Mouse (Mus musculus): Measurements from ENCODE around the gene Ppdpf.

Gene Ppdpf

DNA sequence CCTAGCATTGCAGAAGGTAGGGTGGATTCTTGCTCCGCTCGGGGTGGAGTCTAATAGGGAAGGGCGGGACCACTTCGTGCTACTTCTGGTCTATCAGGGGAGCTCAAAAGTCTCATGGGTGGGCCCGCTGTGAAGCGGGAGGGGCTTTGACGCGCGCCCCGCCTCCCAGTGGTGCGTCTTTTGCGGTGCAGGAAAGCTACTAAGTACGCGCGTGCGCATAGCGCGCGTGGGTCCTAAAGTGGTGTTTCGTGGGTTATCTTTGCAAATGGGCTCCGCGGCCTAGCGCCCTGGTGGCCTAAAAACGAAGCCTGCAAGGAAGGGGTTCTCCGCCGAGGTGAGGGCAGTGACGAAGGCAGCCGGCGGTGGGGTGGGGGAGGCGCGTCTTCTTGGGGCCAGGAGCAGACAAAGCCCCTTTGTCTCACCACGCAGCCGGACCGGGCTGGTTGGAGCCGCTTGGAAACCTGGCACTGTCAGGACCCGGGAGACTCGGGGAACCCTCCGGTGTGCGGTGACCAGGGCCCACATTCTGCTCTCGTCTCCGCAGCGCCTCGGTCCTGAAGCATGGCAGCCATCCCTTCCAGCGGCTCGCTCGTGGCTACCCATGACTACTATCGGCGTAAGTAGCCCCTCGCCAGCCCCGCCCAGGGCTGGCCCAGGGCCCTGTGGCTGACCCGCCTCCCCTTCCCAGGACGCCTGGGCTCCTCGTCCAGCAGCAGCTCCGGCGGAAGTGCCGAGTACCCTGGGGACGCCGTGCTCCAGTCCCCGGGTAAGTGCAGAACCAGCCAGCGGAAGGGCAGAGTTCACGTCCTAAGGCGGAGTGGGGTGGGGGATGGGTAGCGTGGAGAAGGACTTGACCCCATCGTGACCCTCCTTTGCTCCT lies at the start of gene Ppdpf:
TSS of gene Ppdpf (plus strand) at position 127 of the 880 bp plus-strand sequence.
- DNase-seq (ENCODE audit: low spot score): peak; percentile 98

DNA sequence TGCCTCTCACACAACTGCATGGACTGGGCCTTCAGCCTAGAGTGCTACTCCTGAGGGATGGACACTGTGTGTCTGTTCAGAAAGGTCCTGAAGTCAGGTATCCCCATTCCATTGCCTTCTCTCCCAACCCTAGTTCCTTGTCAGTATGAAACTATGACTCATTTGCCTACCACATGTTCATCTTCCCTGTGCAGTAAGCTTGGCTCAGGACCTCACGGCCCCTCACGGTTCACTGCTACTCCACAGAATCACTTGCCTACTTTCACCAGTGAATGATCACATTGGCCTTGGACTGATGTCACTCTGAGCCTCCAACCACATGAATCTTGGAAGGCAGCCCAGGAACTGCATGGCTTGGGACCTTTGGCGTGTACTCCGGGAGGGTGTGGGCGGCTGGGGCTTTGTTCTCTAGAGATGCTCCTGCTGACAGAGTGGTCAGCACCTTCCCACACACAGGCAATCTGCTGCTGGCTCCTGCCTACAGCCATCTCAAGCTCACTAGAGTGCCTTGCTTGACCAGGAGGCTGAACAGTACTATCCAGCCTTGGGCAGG lies 47.3 kb upstream of the Ppdpf start:
- DNase-seq (ENCODE audit: low spot score): no peak

DNA sequence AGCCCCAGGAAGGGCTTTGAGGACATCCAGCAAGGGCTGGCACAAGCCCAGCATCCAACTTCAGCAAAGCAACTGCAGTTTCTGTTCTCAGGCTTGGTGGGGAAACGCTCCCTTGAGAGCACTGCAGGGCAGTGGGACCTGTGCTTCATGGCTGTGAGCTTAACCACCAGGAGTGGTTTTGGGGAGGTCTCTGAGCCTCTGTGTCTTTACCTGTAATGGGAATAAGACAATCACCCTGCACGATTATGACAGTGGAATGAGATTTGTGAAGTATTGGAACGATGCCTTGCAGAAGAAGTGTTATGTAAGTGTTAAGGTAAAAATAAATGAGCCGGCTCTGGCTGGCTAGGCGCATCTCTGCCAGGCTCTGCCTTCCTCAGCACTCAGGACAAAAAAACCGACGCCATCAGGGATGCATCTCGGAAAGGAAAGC lies 44.3 kb upstream of the Ppdpf start:
- no peak for DNase-seq (ENCODE audit: low spot score)

DNA sequence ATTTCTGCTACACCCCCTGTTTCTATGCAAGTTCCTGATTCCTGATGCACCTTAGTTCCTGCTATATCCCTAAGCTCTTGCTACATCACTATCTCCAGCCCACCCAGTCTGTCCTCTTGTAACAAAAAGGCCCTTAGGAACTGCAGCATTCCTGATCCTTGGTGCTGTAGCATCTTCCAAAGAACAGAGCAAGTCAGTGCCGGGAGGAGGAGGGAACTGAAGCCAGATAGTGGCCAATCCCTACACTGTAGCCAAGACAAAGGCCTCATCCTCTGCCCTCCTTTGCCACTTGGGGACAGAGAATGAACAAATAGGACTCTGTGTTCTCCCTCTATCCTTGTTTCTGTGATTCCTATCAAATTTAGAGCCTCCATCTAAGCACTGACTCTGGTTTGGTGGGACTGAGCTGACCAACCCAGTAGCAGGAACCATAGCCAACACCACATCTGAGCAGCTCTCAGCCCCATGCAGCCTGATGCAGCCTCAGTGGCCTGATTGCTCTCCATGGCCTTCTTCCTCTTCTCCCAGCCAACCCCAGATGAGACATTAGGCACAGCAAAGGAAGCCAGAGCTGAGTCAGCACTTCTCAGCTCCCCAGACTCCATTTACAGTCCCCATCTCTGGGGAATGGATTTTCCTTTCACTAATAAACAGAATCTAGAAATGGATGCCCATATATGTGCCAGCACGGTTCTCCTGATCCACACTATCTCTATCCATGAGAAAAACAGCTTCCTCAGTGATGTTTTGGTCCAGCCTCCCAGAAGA lies 43.4 kb upstream of the Ppdpf start:
- no peak for DNase-seq (ENCODE audit: low spot score)

DNA sequence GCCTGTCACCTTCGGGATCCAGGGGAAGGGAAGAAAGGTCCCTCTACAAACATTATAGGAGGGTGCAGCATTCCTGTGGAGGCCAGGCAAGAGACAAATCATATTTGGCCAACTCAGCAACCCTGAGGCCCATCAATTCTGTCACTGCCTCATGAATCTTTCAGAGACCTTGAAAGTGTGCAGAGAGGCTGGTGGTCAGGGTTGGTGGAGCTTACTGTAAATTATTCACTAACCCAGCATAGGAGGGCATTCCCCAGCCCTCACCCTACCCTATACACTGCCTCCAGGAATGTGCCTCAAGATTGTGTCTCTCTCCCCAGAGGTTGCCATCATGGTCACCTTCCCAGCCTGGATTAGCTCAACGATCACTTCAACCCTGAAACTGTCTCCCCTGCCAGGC lies 42.4 kb upstream of the Ppdpf start:
- DNase-seq (ENCODE audit: low spot score): no peak

DNA sequence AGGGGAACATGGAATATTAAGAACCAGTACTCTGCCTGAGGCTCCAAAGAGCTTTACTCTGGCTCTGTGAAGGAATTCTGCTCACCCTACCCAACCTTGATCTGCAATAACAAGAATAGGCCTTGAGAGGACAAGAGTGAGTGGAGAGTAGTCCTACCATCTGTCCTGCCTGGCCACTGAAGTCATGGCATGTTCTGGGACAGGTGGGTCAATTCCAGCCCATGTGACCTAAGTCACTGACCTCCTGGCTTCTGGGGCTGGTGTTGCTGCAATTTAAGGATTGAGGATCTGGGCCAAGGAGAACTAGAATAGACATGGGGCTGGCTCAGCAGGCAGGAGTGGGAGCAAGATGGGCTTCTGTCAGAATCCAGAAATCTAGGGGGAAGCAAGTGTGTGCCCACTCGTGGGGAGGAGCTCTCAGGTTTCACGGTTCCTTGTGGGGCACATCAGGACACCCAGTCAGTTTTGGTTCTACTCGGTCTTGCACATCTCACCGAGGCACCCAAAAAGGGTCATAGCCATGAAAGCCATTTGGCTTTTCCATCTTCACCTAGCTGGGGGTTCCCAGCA lies 40.0 kb upstream of the Ppdpf start:
- DNase-seq (ENCODE audit: low spot score): no peak

DNA sequence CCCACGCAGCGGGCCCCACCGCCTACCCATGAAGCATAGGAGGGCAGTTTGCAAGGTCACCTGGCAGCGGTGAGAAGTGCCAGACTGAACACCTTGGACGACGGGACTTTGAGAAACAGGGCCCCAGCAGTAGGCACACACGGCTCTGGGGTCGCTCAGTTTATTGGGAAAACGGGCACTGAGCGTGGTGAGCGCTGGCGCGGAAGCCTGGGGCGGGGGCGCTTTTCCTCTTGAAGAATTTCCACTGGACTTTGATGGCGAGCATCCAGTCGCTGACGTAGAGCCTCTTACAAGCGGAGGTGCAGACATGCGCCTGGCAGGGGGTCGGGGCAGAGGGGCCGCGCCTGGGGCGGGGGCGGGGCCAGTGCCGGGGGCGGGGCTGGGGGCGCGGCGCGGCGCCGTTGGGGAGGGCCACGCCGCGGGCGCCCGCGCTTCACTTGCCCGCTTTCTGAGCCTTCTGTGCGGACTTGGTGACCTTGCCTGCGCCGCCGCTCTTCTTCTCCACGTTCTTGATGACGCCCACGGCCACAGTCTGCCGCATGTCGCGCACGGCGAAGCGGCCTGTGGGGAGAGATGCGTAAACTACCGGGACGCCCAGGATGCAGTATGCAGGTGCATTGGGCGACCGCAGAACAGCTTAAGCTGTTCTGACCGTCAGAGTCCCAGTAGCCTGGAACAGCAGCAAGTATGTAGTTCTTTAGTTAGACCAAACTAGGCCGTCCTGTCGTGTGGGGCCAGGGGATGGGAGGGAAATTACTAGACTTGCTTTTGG lies 39.3 kb upstream of the Ppdpf start:
- DNase-seq (ENCODE audit: low spot score): peak; percentile 14

DNA sequence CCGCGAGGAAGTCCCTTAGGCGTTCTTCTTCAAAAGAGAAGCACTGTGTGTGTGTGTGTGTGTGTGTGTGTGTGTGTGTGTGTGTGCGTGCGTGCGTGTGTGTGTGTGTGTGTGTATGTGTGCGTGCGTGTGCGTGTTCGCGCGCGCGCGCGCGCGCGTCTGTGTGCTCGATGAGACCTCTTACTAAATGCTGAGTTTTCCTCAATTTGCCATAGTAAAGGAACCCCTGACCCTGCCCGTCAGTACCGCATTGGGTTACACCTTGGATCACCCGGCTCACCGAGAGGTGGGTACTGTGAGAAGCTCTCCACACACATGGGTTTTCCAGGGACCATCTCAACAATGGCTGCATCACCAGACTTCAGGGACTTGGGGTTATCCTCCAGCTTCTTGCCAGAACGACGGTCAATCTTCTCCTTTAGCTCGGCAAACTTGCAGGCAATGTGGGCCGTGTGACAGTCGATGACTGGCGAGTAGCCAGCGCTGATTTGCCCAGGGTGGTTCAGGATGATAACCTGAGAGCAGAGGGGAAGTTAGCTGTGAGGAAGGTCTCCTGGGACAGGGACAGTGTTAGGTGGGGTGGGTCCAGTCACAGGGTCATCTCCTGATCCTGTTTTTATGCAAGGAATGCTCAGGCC lies 38.6 kb upstream of the Ppdpf start:
- no peak for DNase-seq (ENCODE audit: low spot score)

DNA sequence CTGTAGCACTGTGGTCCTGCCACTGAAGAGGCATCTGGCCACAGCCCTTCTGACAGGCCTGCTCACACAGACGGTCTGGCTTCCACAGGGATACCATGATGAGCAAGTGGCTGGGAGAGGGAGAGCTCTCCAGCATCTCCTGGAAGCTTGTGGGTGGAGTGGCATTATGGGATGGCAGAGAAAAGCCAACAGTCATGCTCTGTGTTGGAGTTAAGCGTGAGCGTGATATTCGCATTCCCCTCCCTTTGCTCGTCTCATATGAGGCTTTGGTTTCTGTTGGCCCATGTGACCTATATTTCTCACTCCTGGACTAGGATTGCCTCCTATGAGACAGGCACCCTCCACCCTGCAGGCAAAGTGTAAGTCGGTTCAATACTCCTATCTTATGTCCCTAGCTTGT lies 36.8 kb upstream of the Ppdpf start:
- DNase-seq (ENCODE audit: low spot score): no peak

DNA sequence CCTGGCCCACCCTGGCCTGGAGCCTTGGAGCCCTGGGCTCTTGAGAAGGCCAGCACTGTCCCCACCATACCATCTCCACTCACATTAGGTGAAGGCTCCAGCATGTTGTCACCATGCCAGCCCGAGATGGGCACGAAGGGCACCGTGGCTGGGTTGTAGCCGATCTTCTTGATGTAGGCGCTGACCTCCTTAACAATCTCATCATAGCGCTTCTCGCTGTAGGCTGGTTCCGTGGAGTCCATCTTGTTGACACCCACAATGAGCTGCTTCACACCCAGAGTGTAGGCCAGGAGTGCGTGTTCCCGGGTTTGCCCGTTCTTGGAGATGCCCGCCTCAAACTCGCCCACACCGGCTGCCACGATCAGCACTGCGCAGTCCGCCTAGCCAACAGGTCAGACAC lies 34.3 kb upstream of the Ppdpf start:
- no peak for DNase-seq (ENCODE audit: low spot score)

DNA sequence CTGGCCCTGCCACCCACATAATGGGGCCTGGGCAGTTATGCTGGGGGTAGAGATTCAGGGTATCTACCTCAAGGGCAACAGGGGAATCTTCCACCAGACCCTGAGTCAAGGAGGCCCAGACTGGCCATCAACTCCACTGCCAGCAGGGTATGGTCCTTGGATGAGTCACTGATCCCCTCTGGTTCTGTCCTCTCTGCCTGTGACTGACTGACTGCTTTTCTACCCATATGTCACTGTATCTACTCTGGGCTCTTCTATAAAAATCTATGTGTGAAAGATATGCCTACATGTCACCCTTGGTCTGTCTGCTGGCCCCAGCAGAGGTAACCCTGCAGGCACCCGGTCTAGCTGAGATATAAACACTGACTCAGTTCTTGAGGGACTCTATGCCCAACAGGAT lies 33.9 kb upstream of the Ppdpf start:
- DNase-seq (ENCODE audit: low spot score): no peak

DNA sequence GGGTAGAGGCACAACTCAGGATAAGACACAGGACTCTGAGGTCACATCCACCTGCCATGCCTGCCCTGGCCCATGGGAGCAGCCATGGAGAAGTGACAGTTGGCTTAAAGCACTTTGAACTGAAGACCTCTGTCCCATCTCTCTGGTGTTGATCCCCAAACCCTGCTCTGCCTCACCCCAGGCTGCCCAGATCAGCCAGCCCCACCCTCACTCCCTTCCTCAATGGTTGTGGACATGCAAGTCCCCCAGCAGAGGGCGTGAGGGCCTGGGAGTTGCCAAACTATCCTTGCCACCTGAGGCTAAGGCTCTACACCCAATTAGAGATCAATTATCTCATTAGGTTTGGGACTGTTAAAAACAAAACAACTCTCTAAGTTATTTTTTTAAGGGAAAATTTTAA lies 33.2 kb upstream of the Ppdpf start:
- peak; percentile 15 for DNase-seq (ENCODE audit: low spot score)

DNA sequence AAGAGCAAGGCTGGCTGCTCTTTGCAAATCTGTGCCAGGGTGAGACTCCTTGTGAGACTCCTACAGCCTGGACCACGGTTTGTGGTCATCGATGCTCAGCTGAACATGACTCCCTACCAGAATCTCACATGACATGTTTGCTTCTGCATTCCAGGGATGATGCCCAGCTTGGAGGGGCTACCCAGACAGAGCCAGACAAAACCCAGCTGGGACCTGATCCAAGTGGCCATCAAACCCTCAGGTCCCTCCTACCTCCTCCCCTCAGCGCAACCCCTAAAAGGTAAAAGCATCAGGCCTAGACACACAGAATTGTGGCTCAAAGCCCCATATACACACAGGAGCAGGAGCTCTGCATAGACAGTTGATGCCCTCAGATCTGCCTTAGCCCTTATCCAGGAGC lies 32.7 kb upstream of the Ppdpf start:
- DNase-seq (ENCODE audit: low spot score): no peak

DNA sequence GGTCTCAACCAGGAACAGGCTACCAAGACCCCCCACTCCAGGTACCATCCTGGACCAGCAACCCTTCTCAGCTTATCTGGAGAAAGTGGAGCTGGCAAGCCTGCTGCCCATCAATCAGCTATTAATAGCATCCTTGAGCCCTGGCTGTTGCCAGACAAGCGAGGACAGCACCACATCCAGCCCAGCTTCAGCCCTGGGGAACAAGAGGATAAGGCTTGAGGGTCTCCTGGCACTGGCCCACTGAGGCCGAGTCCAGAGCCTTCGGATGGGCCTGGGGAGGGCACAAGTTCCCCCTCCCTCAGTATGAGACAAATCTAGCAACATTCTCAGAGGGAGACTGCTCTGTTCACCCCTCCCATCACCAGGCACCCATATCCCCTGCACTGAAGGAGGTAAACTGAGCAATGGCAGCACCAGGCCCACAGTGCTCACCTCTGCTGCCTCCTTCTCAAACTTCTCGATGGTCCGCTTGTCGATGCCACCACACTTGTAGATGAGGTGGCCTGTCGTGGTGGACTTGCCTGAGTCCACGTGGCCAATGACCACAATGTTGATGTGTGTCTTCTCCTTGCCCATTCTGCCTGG lies 32.1 kb upstream of the Ppdpf start:
- no peak for DNase-seq (ENCODE audit: low spot score)

DNA sequence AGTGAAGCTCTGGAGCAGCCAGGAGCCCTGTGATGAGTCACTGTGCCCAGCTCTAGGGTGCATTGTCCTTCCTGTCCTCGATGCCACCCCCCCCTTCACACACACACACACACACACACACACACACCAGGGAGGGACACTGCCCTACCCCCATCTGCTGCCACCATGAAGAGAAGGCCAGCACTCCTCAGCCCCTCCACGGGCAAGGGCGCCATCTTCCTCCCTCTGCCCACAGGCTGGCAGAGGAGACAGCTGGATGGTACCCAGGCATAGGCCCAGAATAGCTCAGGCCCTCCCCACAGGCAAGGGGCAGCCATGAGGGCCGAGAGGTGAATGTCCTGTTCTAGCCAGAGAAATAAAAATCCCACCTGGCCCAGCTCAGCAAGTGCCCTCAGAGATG lies 31.2 kb upstream of the Ppdpf start:
- no peak for DNase-seq (ENCODE audit: low spot score)

DNA sequence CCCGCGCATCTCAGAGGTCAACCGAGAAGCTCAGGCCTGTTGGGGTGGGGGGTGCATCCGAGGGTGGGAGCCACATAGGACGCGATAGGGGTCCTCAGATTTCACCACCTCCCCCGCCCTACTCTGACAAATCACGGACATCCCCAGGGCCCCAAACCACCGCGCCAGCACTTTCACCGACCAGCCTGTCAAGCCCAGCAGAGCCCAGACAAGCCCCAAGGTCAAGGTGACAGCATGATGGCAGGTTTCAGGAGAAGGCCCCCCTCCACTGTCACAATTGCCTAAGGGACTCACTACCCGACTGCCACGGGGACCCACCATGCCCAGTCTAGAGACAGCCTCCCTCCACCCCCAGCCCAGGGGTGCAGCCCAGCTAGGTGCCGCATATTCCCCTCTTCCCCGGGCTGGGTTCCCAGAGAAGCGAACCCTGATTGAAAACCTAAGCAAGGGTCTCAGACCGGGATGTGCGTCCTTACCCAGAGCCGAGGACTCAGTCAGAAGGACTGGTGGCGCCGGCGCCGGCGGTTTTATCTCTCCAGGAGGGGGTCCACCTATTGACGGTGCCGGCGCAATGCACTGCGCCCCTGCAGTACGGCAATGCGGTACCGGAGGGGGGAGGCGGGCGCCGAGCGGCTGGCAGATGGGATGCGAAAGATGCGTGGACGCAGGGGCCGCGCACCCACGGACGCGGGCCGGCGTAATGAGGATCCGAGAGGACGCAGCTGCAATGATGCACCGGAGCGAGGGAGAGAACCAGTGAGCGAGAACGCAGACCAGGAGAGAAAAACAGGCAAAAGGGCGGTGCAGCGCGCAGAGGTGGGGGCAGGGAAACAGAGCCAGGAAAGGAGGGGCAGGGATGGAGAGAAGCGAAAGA lies 30.6 kb upstream of the Ppdpf start, which contains the start of gene Eef1a2:
TSS of gene Eef1a2 (minus strand) at position 767 of the 874 bp plus-strand sequence.
- no peak for DNase-seq (ENCODE audit: low spot score)

DNA sequence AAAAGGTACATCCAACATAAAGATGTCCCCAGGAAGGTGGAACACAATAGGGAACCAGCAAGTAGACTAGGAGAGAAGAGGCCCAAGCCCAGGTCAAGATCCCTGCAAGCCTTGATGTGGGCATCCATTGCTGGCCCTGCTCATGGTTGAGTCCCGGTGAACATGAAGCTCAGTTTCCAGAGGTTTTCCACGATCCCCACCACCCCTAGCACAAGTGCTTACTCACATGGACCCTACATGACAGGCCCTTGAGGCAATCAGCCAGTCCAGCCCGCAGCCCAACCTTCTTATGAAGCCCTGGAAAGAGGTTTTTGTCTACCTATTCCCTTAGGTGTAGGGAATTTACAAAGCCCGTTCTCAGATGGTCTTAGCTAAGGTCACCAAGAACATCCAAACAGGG lies 29.9 kb upstream of the Ppdpf start:
- no peak for DNase-seq (ENCODE audit: low spot score)

DNA sequence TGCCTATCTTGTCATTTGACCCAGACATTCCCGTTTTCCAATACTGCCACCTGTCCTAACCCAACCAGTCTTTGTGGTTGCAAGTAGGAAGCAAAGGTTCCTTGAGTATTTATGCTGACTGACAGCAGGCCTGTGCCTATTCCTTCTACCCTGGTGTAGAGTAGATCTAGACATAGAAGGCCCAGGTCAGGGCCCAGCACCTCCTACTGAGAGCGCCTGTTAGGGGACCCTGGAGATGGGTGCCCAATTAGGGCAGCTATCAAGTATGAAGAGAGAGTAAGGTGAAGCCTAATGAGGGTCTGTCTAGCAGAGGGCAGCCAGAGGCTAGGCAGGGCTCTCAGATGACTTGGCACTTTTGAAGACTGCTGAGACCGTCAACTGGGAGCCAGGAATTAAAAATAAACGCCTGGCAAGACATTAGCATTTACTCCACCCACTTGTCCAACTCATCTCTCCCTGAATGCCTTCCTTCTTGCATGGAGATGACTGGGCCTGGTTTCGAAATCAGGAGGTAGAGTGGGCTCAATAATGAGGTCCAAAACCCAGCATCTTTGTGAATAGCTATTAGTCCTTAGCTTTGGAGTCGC lies 29.2 kb upstream of the Ppdpf start:
- DNase-seq (ENCODE audit: low spot score): no peak

DNA sequence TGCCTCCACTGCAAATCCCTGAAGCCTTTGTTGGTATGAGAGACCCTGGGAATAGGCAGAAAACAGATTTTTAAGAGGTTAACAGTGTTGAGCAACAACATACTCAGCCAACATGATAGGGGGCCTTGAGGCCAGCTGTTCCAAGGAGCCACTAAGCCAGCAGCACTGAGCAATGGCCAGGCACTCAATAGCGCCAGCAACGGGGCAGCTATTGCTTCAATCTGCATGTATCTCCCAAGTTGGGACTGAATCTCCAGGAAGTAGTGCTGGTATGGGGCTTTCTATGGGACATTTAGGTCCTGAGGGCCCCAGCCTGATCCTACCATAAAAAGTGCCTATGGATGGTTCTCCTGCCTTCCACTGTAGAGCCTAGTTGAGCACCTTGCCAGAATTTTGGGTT lies 28.6 kb upstream of the Ppdpf start:
- no peak for DNase-seq (ENCODE audit: low spot score)

DNA sequence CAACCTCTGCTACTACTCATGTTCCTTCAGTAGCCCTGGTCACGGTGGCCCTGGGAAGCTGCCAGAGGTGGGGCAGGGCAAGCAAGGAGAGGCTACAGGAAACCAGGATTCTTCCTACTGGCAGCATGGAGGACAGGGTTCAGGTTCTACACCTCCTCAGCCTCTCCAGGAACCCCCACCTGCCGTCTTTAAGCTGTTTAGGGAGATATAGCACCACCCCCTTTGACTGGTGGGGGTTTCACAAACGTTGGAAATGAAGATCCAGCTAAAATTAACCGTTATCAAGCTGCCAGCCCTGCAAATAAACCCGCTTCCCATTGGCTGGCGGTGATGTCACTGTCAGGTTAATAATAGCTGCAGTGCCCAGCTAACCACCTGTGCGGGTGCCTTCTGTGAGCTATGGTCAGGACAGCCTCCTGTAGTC lies 27.9 kb upstream of the Ppdpf start:
- no peak for DNase-seq (ENCODE audit: low spot score)
